Mouse (Mus musculus): ENCODE results near the gene Ranbp9.

DNA sequence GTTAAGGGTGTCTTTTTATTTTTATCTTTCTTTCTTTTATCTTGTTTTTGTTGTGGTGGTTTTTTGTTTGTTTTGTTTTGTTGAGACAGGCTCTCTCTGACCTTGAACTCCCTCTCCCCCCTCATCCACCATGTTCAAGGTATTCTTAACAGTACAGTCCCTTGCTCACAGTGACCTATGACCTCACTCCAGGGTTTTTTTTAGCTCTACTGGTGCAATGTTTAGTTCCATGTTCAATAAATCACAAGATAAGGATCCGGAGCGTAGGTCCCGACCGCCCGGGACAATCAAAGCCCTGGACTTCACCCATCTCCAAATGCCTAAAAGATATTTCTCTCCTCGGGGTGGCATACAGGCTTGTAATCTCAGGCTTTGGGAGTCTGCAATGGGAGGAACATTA lies 111.0 kb downstream of the Ranbp9 start:
- TF ChIP-seq CTCF (IDR thresholded peaks at IDR 0.05) (no peak), EP300 (IDR thresholded peaks at IDR 0.05) (no peak)
